Mouse (Mus musculus) left cerebral cortex, postnatal 4 days (tissue): Measurements from ENCODE around the gene Cox8a. TPM values are rescaled to one million over a fixed set of nuclear protein-coding genes. Genes with fewer than 3 reads are reported as not detected.
A peak's percentile ranks its signal among the peaks of the same experiment; 100 is the strongest.

Source experiments
- DNase-seq: peaks from one replicate; pipeline ENCODE4 v3.0.0-alpha.2; 2022
- intact Hi-C: fragments of 180-260 bp; cut with DNase I; formaldehyde crosslinking; loops from one replicate; pipeline ENCODE4 v1.15.1; 2025
- total RNA-seq, 2 experiments: library from RNA; stranded (reverse); gene quantifications; 2 replicates each; pipeline ENCODE4 v1.2.3; 2021

Cox8a gene
- total RNA-seq, 2 experiments from 2014 or later = 469 to 499 TPM

GRCm38 (mm10) chr19:7224253-7224652 is 6.8 kb upstream of the Cox8a start:
- no peak for DNase-seq
- intact Hi-C loops = no loop called here

DNA sequence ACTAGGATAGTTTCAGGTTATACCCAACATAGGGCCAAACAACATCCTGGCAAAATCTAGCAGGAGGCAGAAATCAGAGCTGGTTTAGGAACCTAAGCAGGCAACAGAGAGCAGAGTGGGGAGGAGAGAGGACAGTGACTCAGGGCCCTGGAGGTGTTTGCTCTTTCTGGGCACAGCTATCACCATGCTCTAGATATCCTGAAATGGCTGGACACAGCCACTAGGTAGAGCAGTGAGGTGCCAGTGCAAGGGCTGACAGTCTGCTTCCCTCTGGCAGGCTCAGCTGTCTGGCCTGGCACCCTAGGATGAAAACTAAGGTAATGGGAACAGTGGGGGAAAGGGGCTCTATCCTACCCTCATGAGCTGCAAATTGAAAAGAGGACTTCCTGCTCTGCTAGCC is 6.1 kb upstream of the Cox8a start:
- intact Hi-C loops = no loop called here
- no peak for DNase-seq

DNA sequence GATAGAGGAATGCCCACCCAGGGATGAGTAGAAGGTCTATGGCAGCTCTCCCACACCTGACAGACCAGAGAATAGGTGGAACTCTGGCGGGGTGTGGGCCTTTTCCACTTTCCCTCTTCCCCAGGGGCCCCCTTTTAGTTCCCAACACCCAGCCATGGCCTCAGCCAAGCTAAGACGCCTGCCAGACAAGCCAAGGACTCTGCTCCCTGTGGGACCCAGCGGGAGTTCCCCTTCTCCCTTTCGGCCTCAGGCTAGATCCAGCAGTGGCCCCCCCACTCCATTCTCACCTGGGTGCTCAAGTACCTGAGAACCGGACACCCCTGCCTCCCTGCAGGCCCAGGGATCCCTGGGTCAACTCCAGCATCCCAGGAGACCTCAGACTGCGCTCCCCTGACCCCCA is 4.8 kb upstream of the Cox8a start:
- no peak for DNase-seq
- intact Hi-C loops = no loop called here

GRCm38 (mm10) chr19:7218753-7219152 is 1.3 kb upstream of the Cox8a start:
- intact Hi-C loops = no loop called here
- DNase-seq = no peak

- DNase-seq = no peak
- intact Hi-C loops = no loop called here
Observed at GRCm38 (mm10) chr19:7217926-7218267, 481 bp upstream of the Cox8a start.

DNA sequence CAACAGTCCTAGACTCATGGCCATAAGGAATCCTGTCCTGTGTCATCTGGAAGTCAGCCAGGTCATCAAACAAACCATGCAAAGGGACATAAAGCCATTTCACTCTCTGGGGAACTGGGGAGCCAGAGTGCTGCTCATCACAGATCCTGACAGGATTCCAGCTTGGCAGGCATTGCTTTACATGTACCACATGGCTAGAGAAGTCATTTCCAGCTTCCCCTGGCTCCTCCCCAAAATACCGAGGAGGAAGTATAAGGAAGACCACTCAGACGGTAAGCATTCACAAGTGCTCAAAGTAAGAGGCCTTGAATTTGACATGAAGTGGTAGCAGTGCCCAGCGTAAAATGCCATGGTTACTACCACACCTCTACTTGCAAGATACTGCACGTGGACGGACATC is 2.9 kb downstream of the Cox8a start:
- intact Hi-C loops = no loop called here
- DNase-seq = peak; percentile 52

GRCm38 (mm10) chr19:7213010-7213409 is 4.4 kb downstream of the Cox8a start:
- intact Hi-C loops = no loop called here
- DNase-seq = no peak

DNA sequence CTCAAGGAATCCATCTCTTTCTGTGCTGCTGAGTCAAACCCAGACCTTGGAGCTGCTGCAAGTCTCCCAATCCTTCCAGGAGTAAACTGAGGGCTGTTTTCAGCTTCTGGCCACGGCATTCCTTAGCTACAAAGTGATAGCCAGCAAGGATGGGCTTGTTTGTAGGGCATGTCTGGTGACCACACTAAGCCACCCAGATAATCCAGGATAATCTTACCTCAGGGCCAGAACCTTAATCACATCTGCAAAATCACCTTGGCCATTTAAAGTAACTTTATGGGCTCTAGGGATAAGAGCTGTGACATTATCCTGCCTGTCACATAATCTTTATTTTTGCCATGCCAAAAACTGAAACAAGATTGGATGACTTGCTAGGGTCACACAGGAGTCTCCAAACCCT is 5.2 kb downstream of the Cox8a start:
- DNase-seq = no peak
- intact Hi-C loops = no loop called here

GRCm38 (mm10) chr19:7209907-7210646 is 7.3 kb downstream of the Cox8a start:
- intact Hi-C loops = no loop called here
- DNase-seq = no peak

- intact Hi-C loops = no loop called here
- DNase-seq = peak; percentile 94
Observed at GRCm38 (mm10) chr19:7205753-7206736, 11.4 kb downstream of the Cox8a start, which contains the start of gene Otub1. TSS of gene Otub1 (minus strand) at chr19:7206316.

GRCm38 (mm10) chr19:7205326-7205725 is 12.1 kb downstream of the Cox8a start:
- DNase-seq = no peak
- intact Hi-C loops = no loop called here

DNA sequence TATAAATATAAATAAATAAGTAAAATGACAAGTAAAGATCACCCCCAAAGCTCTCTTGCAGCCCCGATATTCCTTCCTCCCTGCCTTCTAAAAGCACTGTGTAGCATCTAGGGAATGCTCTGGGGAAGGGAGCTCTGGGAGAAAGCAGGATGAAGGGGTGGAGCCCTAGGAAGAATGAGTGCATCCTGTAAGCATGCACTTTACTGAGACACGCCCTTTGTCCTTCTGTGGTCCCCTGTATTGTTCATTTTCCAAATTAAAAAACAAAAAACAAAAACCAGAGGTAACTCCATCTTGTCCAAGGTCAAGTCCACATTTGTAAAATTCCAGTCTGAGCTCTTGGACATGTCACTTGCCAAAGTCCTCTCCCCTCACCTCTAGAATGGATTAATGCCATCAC is 12.5 kb downstream of the Cox8a start:
- intact Hi-C loops = no loop called here
- DNase-seq = no peak

- intact Hi-C loops = no loop called here
- DNase-seq = no peak
Observed at GRCm38 (mm10) chr19:7200427-7200826, 17.0 kb downstream of the Cox8a start.

- DNase-seq = no peak
- intact Hi-C loops = loop anchor here (5.0 kb wide), 1 partner anchor 132 kb away; no protein-coding TSS in a partner anchor
Observed at GRCm38 (mm10) chr19:7199089-7199488, 18.3 kb downstream of the Cox8a start.

DNA sequence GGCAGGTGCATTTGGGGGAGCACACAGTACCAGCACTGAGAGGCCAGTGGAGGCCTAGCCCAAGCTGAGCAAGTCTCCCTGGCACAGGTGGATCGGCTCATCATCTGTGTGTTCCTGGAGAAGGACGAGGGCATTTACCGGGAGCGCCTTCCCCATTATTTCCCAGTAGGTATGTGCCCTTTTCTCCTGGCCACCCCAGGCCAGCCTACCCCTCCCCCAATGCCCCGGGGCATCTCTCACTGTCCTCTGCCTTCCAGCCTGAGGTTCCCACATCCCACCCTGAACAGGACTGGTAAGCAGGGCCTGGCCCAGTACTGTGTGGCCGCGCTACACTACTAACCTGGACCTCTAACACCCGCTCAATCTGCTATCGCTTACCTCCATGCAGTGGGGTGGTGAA is 20.0 kb downstream of the Cox8a start:
- DNase-seq = no peak
- intact Hi-C loops = loop anchor here (5.0 kb wide), 1 partner anchor 130 kb away; no protein-coding TSS in a partner anchor

DNA sequence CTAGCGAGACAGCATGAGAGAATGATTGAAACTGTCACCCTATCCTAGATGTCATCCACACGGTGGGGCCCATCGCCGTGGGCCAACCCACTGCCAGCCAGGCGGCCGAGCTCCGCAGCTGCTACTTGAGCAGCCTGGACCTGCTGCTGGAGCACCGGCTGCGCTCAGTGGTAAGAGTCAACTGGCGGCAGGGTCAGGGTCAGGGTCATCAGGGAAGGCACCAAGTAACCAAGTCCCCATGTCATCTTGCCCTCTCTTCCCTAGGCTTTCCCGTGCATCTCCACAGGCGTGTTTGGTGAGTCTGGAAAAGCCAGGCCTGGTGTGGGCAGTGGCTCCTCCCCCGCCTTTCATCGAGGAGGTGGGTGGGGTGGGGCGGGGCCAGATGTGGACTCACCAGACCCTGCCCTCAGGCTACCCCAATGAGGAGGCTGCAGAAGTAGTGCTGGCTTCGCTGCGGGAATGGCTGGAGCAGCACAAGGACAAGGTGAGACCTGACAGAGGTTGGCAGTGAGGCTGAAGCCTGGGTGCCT is 20.6 kb downstream of the Cox8a start:
- intact Hi-C loops = loop anchor here (5.0 kb wide), 1 partner anchor 130 kb away; no protein-coding TSS in a partner anchor
- no peak for DNase-seq

- intact Hi-C loops = loop anchor here (5.0 kb wide), 1 partner anchor 129 kb away; no protein-coding TSS in a partner anchor
- peak; percentile 77 for DNase-seq
Observed at GRCm38 (mm10) chr19:7195900-7196728, 21.3 kb downstream of the Cox8a start.

- no peak for DNase-seq
- intact Hi-C loops = no loop called here
Observed at GRCm38 (mm10) chr19:7192561-7192967, 24.9 kb downstream of the Cox8a start.

GRCm38 (mm10) chr19:7191639-7192038 is 25.8 kb downstream of the Cox8a start:
- intact Hi-C loops = no loop called here
- DNase-seq = no peak

GRCm38 (mm10) chr19:7190986-7191385 is 26.4 kb downstream of the Cox8a start:
- intact Hi-C loops = no loop called here
- DNase-seq = no peak
